Mouse (Mus musculus): ENCODE measurements around the gene Ing2. TPM values are rescaled to one million over a fixed set of nuclear protein-coding genes. Genes with fewer than 3 reads are reported as not detected.

The Ing2 gene
- 14.6 and 18.9 TPM in 2 replicates for polyA plus RNA-seq (2015; fragmentation: Nextera tagmentation; extraction: Ambion mirVana)

GRCm38 (mm10) chr8:47674777-47675710 lies at the start of gene Ing2:
Gene Ing2, minus strand, starts transcription at chr8:47675556.

GRCm38 (mm10) chr8:47713761-47714745 lies 38.7 kb upstream of the Ing2 start, which contains the start of gene Cdkn2aip:
Gene Cdkn2aip, minus strand, starts transcription at chr8:47713932.

Other genes with a start within 250 kb of the Ing2 start
- gene Stox2, start 229.2 kb downstream of the Ing2 start, polyA plus RNA-seq (2015; fragmentation: Nextera tagmentation; extraction: Ambion mirVana): 3.6 and 4.6 TPM in 2 replicates
- 12.6 and 13.9 TPM in 2 replicates for gene Trappc11, start 142.1 kb downstream of the Ing2 start, polyA plus RNA-seq (2015; fragmentation: Nextera tagmentation; extraction: Ambion mirVana)
- gene Rwdd4a, start 141.9 kb downstream of the Ing2 start, polyA plus RNA-seq (2015; fragmentation: Nextera tagmentation; extraction: Ambion mirVana): 33.6 and 35.9 TPM in 2 replicates
- gene Cdkn2aip, start 38.4 kb upstream of the Ing2 start, polyA plus RNA-seq (2015; fragmentation: Nextera tagmentation; extraction: Ambion mirVana): 9.4 and 10.5 TPM in 2 replicates
- not detected in 2 replicates for gene Cldn24, start 146.6 kb upstream of the Ing2 start, polyA plus RNA-seq (2015; fragmentation: Nextera tagmentation; extraction: Ambion mirVana)
- gene Cldn22, start 148.9 kb upstream of the Ing2 start, polyA plus RNA-seq (2015; fragmentation: Nextera tagmentation; extraction: Ambion mirVana): not detected in 2 replicates